Mouse (Mus musculus) gastrocnemius, adult 18-20 months (tissue): ENCODE results near the gene Itpr1. TPM values are rescaled to one million over a fixed set of nuclear protein-coding genes. Genes with fewer than 3 reads are reported as not detected.

Experiments used
- DNase-seq: peaks from one replicate; pipeline ENCODE4 v3.0.0; 2021; ENCODE audit warnings: low spot score
- total RNA-seq, 2 experiments: library from RNA; stranded (reverse); gene quantifications; 2 replicates each; pipeline ENCODE4 v1.2.3; 2021

Itpr1 gene
- total RNA-seq, 2 experiments from 2014 or later = 15.1 to 20.0 TPM

GRCm38 (mm10) chr6:108316951-108317350 is 104.1 kb downstream of the Itpr1 start:
- no peak for DNase-seq

GRCm38 (mm10) chr6:108321653-108322052 is 108.8 kb downstream of the Itpr1 start:
- no peak for DNase-seq

DNA sequence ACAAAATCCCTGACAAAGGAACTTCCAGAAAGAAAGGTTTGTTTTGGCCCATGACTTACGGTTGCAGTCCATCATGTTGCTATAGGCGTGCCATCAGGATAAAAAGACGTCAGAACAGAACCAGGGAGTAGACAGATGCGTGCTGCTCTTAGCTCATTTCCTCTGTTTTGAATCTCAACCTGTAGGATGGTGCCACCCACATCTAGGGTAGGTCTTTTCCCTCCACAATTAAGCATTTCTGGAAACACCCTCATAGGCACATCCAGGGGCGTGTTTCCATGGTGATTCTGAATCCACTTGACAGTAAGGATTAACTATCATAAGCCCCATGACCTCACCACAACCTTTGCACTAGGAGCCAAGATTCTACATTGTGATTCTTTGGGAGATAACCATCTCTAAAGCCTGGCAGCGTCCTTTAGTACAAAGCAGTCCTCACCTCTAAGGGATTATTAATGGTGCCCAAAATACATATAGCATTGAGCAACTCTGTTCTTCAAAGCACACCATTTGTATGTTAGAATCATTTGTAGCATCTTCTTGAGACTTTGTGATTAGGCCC is 111.6 kb downstream of the Itpr1 start:
- DNase-seq = no peak

- DNase-seq = no peak
Observed at GRCm38 (mm10) chr6:108325400-108325799, 112.5 kb downstream of the Itpr1 start.

- no peak for DNase-seq
Observed at GRCm38 (mm10) chr6:108325948-108326411, 113.1 kb downstream of the Itpr1 start.

DNA sequence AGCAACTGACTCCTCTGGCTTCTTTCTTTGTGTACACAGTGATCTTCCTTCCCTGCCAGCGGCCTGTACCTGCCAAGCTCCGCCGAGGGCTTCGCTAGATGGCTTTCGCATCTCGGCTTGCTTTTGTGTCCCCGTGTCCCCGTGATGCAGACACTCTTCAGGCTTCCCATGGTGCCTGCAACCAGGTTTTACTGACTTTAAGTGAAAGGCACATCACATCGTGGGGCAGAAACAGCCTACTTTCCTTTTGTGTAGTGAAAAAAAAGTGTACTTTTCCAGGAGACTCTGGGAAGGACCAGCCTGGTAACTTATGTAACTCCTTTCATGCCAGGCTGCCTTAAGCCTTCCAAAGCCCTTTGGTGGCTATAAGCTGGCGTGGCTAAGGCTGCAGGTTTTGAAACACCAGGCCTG is 113.9 kb downstream of the Itpr1 start:
- peak; percentile 37 for DNase-seq

- no peak for DNase-seq
Observed at GRCm38 (mm10) chr6:108327561-108327960, 114.7 kb downstream of the Itpr1 start.

- no peak for DNase-seq
Observed at GRCm38 (mm10) chr6:108328296-108328695, 115.4 kb downstream of the Itpr1 start.

- no peak for DNase-seq
Observed at GRCm38 (mm10) chr6:108330461-108330860, 117.6 kb downstream of the Itpr1 start.

GRCm38 (mm10) chr6:108331268-108331667 is 118.4 kb downstream of the Itpr1 start:
- no peak for DNase-seq

DNA sequence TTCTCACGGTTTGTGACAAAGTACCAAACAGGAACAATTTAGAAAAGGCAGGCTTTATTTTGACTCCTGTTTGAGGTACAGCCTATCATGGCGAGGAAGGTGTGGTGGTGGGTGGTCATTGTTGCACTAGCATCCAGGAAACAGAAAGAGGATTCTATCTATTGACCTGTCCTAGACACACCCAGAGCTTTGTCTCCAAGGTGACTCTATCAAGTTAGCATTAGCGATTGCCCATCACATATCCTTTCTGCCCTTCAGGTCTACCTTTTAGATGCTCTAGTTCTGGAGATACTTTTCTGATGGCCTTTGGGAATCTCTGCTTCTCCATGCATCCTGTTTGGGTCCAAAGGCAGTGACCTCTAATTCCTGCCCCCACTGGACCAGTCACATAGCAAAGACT is 121.2 kb downstream of the Itpr1 start:
- DNase-seq = no peak

DNA sequence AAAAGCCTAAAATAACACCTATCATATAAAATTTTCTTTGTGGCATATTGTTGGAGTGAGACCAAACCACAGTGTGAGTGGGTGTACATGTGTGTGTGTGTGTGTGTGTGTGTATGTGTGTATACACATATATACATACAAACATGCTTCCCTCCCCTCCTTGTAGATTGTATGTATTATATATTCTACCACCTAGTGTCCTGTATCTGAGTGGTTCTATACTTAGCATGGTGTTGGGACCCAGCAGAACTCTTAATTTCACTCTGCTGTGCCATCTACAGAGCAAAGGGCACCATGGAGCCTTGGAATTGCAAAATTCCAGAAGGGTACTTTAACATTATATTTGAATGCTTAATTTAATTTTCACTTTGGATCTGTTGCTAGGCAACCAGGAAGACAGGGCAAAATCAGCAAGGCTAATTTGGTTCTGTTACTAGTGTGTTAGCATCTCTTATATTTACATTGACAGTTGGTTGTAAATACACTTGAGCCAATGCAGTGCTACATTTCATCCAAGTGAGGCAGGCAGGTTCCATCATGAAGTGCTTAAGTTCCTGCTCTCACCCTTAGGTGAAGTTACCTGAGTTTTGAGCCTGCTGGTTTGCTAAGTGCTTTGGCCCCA is 122.4 kb downstream of the Itpr1 start:
- no peak for DNase-seq

- DNase-seq = no peak
Observed at GRCm38 (mm10) chr6:108336506-108336905, 123.6 kb downstream of the Itpr1 start.

GRCm38 (mm10) chr6:108337289-108337688 is 124.4 kb downstream of the Itpr1 start:
- no peak for DNase-seq

- DNase-seq = no peak
Observed at GRCm38 (mm10) chr6:108338362-108338761, 125.5 kb downstream of the Itpr1 start.

DNA sequence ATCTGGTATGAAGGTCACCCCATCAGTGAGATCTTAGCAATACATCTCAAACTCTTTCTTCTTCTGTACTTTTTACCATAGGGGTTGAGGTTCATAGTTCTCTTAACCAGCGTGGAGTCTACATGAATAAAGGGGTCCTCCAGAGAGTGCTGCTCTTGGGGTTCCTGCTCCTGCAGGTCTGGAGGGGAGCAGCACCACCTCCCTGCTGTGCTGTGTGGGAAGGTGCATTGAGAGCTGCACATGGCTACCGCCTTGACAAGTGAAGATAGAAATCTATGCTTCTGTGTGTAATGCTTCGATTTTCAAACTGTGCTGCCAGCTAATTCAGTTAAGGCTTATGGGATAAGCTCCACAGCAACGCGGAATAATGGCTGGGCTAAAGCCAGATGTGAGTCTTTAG is 130.1 kb downstream of the Itpr1 start:
- DNase-seq = no peak

DNA sequence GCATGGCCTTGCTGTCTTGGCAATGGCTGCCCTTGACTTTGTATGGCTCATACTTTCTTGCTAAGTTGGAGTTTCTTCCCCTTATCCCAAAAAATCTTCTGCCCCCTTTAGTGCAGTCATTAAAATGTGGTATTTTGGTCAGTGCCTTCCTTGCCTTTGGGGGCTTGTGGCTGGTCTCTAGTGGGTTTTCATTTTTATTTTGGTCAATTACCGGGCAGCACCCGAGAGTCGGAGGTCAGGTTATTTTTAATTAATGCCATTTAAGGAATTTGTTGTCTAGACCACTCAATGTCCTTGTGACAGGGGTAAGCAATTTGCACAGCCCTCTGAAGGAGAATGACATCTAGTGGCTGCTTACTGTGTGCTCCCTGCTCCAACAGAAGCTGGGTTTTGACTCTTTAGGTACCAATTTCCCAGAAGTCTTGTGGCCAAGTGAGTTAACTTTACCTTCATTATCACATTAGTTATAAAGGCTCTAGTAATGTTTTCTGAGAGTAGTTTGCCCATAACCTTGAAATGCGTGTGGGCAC is 130.9 kb downstream of the Itpr1 start:
- DNase-seq = no peak

- DNase-seq = peak; percentile 39
Observed at GRCm38 (mm10) chr6:108350801-108351200, 137.9 kb downstream of the Itpr1 start.

GRCm38 (mm10) chr6:108351998-108352397 is 139.1 kb downstream of the Itpr1 start:
- DNase-seq = no peak

DNA sequence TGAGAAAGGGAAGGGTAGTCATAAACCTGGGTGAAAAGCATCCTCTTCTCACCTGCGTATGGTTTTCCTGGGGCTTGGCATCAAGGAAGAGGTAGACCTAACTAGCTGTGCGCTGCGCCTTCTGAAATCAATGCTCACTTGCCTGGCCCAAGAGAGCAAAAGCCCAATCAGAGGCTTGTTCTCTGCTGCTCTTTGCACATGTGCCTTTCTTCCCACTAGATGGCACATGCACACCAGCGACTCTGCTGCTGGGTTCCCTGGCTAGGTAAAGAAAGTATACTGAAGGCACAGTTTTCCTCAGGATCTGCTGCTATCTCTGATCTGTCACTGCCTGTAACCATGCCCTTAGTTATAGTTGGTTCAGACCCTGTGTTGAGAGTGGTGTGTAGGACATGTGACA is 154.5 kb downstream of the Itpr1 start:
- no peak for DNase-seq

DNA sequence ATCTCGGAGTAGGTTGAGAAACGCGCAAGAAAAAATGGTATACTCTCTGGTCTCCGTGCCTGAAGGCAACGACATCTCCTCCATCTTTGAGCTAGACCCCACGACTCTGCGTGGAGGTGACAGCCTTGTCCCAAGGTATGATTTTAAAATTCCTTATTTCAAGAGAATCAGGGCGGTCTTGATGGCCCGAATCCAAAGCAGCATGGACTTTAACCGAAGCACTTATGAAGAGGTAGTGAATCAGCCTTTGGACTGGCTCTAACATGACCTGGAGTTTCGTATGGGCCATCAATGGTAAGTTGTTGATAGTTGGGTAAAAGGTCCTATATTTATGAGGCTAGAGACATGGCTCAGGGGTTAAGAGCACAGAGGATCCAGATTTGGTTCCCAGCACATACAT is 156.1 kb downstream of the Itpr1 start:
- no peak for DNase-seq

GRCm38 (mm10) chr6:108371347-108371893 is 158.5 kb downstream of the Itpr1 start:
- no peak for DNase-seq

GRCm38 (mm10) chr6:108374019-108374418 is 161.1 kb downstream of the Itpr1 start:
- DNase-seq = no peak
